Mouse (Mus musculus): Measurements from ENCODE around the gene Hand2.

Gene Hand2

DNA sequence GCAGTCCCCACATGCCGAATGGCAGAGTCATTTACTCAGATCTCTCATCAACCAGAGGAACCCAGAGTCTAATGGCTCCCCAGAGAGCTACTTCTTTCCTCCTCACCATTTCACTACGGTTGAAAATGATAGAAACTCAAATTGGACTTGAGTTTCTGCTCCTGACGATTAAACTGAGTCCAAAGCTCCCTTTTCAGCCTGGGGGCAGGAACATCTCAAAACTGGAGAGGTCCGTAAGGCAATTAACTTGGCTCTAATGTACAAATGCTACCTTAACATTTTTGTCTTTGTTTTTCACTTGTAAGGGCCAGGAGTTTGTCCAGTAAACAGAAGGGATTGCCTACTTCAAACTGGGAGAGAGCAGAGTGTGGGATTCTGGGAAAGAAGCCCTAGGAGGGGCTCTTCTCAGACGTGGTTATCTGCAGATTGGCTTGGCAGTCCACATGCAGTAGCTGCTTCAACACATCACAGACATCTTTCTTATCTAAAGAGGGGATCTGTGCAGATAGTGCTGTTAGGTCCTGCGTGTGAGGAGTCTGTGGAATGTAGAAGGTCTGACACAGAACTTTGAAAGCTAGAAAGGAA lies 23.0 kb downstream of the Hand2 start:
- no peak for DNase-seq

DNA sequence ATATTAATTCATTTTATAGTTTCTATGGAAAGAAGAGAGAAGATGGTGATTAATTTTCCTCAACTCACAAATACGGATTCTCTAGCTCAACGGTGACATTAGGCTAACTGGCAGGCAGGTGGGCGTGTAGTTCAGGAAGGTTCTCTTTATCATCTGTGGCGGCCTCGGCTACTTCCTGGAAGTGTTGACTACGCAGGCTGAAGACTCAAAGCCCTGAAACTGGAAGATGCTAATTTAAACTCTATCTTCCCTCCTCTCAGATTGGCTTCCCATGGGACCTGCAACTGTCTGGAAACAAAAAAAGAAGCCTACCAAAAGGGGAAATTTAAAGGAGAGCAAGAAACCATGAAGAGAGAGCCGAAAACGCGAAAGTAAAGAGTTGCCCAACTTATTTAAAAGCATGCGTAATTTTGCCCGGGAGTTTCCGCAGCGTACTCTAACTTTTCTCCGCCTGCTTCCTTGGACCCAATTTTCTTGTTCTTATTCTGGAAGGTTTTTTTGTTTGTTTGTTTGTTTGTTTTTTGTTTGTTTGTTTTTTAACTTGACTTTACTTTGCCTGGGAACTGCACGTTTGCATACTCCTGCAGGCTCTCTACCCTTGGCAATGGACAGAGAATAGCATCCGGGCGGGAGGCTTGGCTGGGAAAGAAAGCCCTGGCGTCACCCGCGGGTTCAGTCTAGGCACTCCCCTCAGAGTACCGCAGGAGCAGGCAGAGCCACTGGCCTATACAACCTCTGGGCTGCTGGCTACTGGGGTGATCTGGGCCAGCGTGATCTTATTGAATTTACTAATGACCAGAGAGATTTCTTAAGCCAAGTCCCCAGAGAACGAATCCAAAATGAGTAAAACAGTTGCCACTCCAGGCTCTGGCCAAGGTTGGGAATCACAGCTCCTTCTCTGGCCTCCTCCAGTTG lies 24.4 kb downstream of the Hand2 start:
- DNase-seq, result no peak

DNA sequence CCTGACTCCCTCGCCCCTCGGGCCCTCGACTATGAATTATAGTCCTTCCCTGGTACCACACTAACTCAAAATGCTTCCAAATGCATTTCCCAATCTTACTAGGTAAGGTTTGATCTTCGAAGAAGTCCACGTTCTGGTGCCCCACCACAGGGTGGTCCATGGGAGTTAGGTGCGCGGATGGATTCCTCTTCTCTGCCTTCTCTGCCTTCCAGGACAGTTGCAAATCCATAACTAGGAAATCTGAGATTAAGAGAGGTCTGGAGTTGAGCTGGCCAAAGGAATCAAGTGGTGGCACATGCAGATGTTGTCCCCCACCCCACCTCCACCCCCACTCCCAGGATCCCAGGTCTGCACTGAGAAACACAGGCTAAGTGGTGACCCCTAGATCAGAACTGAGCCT lies 25.6 kb downstream of the Hand2 start:
- no peak for DNase-seq

DNA sequence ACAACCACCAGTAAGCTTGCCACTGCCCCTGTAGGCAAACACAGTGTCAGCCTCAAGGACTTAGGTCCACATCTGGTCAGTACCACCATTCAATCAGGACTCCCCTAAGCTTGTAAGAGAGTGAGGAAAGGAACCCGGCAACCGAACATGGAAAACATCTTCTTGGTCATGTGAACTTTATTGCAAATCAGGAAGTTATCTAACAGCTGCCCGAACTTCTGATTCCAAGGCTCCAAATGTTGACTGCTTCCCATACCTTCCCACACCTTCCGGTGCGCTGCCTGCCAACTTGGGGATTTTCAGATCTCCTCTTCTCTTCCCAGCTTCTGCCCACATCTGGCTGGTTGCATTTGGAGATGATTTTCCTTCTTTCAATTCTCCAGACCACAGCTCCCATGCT lies 26.4 kb downstream of the Hand2 start:
- DNase-seq, result no peak

DNA sequence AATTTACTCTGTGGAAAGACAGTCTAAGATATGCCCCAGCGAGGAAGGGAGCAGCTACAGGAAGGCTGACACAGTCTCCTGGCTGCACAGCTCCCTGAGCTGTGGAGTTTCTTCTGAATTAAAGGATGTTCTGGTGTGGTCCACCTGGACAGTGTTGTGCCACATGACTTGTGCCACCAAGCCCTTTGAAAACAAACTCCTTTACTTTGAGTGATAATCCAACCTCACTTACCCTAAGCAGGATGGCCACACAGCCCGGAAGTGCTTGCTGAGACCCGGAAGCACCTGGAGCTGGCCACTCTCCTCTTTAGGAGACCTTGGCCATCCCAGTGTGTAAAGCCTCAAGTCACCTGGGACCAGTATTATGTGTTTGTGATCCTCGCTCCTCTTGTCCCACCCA lies 27.5 kb downstream of the Hand2 start:
- DNase-seq, result no peak

DNA sequence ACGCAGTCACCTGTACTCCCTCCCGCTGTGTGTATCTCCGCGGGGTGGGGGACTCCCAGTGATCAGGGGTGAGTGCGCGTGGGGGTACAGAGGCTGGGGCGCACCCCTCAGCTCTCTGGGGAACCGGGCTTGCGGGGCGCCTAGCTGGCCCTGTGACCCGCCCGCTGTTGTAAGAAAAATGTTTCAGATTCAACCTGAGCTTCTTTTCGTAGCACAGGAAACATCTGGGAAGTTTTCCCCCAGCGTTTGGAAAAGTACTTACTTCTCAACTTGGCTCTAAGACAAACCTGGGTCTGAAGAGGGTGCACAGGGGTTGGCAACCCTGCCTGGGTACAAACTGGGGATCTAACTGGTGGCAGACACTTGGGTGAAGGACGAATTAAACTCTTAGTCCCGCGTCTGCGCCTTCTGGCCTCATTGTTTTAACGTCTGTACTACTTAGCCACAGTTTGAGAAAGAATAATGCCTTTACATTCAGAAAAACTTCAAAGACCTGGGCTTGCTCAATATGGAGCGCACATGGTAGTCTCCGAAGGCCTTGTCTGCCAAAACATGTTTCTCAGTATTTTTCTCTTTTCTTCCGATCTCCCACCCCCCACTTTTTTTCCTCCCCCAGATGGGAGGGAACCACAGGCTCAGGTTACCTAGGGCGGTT lies 28.2 kb downstream of the Hand2 start:
- no peak for DNase-seq

DNA sequence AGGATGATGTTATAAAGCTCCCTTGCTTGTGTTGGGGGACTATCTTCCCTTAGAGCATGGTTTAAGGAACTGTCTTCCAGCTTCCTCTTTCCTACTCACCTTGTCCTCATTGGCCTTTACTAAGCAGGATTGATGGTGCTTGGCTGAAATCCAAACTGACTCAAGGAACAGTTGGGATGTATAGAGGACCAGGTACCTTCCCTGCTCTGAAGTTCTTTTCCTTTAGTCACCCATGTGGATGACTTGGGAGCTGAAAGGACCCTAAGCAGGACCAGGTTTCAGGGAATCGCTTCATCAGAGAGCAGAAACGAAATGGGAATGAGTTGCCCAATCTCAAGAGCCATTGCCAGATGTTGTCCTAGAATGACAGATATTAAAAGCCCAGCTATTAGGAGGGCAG lies 31.1 kb downstream of the Hand2 start:
- DNase-seq, result no peak

DNA sequence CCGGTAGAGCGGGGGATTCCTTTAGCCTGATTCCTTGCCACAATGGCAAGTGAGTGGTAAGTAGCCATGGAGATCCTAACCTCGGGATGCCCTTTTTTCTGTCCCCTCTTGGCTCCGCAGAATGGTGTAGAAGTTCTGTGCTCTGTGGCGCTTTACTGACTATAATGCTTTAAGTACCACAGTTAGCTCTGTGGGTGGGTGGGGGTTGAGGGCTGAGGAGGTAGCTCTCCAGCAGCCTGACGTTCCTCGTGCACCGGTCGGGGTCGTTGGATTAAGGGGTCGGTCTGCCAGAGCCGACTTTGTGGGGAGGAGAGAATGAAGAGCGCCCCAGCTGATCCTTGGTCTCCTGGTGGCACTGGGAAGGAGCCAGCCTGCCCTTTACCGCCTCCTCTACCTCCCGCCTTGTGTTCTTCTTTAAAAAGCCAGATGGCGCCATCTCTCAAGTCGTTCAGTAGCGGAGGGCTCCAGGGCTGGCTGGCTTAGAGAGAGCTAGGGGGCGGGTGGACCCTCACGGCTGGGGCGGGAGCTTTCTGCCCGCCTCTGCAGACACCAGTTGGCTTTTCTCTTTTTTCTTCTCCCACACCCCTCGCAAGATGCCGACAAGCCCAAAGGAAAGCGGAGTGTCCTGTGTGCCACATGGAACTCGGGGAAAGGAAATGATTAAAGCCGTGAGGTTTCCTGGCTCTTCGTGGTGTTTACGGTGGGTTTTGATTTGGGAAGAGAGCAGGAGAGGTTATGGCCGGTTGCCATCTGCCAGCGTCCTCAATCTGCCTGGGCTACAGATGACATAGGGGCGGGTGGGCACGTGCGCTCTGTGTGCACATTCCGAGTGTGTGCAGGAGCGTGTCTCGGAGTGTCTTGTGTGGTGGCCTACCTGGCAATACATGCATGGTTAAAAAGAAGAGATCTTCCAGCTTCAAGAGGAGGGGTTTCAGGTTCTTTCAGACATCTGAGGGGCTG lies 32.8 kb downstream of the Hand2 start:
- peak; percentile 24 for DNase-seq

DNA sequence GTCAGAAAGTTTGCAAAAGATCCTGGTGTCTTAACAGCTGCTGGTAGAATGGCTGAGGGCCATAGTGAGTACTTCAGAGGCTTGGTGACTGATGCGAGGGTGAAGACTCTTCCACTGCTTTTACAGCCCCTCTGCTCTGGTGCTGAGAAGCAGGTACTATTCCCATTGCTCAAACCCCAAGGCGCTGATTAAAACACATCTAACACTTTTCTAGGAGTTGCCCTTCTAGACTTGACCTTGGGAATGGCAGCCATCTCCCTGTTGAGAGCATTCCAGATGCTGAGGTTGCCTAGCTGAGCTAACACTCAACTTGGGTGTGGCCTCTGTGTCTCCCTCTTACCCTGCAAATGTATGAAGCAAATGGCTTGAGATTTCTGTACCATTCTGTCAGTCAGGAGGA lies 34.1 kb downstream of the Hand2 start:
- DNase-seq, result no peak

DNA sequence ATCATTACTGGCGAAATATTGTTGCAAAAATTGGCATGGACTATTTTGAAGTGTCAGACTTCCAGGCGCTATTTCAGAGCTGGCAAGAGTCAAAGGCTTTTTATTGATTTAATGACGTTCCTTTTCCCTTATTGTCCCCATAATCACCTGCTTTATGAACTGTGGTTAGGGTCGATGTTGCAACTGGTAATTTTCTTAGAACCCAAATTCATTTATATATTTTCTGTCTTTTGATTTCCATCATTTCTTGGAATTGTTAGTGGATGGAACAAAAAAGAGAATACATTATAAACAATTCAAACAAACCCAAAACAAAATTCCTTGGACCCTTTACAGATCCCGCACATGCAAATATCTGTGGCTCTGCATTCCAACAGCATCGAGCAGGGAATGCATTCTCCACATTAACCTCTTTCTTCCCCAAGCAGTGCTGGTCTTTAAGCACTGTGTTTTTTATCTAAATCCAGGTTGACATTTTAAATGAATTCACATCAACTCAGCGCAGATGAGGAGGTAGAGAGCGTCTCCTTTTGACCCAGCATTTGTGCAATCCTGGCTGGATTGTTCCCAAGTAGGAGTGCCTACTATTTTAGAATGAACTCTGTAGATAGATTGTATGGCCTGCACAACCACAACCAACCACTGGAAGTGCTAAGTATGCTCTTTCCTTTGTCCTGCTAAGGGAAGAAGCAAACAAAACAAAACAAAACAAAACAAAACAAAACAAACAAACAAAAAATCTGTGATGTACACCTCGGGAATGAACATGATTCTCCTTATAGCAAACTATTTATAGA lies 35.9 kb downstream of the Hand2 start:
- DNase-seq, result no peak

DNA sequence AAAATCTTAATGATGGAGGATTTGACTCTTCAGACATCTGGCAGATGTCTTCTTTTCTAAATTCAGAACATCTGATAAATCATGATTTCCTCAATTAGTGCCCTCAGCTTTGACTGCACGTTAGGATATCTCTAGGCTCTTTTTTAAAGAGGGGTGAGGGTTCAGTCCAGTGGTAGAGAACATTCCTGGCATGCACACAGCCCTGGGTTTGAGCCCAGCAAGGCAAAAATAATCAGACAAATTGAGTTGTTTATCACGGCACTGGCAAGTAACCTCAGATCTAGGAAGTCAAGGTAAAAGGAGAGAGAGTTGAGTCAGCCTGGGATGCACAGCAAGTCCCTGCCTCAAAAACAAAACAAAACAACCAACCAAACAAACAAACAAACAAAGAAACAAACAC lies 39.7 kb downstream of the Hand2 start:
- DNase-seq, result no peak

DNA sequence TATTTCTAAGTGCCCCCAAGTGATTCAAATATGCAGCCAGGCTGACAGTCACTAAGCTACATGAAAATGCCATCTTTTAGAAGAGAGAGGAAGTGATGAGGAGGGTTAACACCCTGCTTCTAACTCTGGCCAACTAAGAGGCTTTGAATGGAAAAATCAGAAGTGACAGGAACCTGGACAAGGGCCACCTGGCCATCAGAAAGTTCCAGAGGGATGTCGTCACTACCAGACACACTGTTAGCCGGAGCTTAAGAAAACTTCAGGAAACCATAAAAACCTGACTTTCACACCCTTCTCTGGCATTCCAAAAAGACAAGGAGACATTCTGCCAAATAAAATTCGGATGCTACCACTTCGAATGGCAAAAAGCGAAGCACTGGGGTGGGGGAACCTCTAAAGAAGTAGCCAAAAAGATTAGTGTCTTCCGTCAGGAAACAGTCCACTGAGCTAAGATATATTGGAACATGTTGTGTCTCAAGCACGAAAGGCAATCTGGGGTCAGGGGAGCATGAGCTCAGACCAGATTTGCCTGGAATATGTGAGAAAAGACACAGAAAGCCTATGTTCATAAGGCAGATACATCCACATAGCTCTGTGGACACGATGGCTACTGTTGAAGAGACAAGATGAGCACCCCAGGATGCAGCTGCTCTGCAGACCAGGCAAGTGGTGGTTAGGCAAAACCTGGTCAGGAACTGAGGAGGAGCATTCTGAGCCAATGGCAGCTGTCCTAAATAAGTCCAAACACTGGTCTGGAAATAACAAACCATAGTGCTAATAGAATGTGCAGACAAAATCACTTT lies 40.4 kb downstream of the Hand2 start:
- DNase-seq, result peak; percentile 41

DNA sequence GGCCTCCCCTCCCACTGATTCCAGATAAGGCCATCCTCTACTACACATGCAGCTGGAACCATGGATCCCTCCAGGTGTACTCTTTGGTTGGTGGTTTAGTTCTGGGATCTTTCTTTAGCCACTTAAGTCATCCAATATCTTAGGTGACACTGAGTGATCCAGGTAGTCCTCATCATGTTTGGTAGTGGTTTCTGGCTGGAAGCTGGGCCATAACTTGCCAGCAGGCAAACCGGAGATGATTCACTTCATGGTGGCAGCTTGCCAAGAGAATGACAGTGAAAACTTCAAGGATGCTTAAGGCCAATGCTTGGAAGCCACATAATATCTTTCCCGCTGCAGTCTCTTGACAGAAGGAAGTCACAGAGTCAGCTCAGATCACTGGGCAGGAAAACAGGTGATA lies 42.1 kb downstream of the Hand2 start:
- DNase-seq, result peak; percentile 32

DNA sequence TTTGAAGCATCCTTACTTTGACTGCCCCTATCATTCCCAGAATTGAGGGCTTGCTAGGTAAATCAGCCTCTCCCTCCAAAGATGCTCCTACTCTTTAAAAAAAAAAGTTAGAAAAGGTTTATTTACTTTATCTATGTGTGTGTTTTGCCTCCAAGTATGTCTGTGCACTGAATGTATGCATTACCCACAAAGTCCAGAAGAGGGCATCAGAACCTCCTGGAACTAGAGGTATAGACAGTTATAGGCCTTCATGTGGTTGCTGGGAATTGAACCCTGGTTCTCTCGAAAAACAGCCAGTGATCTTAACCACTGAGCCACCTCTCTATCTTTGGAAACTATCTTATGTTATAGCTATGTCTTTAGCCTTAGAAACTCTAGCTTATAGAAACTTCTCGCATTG lies 53.3 kb downstream of the Hand2 start:
- no peak for DNase-seq

All from kidney, adult 18-20 months (tissue).